In the genomic region with DNA sequence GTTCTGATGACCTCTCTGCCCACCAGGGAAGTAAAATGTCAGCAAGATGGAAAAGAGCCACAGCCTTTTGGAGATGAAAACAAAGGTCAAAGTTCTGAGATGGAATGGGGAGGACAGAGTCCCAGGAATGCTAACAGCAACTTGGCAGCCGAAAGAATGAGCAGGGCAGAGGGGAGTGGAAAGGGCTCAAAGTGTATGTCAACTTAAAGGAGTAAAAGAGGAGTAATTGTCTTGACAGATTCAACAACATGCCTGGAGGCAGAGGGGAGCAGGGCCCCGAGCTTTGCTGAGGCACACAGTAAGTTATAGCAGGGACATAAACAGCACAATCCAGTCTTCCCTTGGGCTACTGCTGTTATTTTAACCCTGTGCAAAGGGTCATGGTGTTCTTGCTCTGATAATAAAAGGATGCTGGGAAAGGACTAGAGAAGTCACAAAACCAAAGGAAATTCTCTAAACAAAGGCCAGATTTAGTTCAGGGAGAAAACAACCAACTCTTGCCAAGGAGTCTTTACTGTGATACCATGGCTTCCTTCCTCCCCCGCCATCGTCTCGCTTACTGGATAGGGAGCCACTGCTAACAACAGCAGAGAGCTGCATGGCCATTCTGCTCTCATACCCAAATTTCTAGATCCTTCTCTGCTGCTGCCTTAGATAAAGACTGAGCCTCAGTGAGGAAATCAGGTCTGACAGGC, we compare ENCODE assay signal across 11 mouse cellular contexts. TPM values are rescaled to one million over a fixed set of nuclear protein-coding genes. Genes with fewer than 3 reads are reported as not detected.
A peak's percentile ranks its signal among the peaks of the same experiment; 100 is the strongest.
DNase-seq lines count a peak whose midpoint lies in the region; ATAC-seq lines count a peak whose summit lies in the region.
"Had no signal": no experiment of that assay in that cellular context is flagged by ENCODE, and none has a peak within 500 bp of the region (broad histone marks: within the 10 kb centered on the region; RNA-seq: fewer than 3 reads in every experiment).

No protein-coding gene starts in this region.

- H3K9ac ChIP-seq in kidney, embryonic 14.5 days (ENCODE audit: low read depth, low read length): no peak overlapping the region
- H3K9ac ChIP-seq in stomach, embryonic 16.5 days (ENCODE audit: low read length): no peak overlapping the region
- H3K9ac ChIP-seq: limb, embryonic 12.5 days; neural tube, embryonic 12.5 days had no signal

- H3K4me2 ChIP-seq in kidney, embryonic 14.5 days (replicated peaks; ENCODE audit: low read depth, low read length): no peak overlapping the region
- H3K4me2 ChIP-seq in stomach, embryonic 16.5 days (ENCODE audit: low read depth, low read length): no peak overlapping the region
- H3K4me2 ChIP-seq: limb, embryonic 12.5 days; neural tube, embryonic 12.5 days had no signal

- no peak overlapping the region; the same call in 1 of the 2 replicates for H3K27ac ChIP-seq in kidney, embryonic 14.5 days (ENCODE audit: low read depth, low read length)
- peak overlapping the region; percentile 21; the same call in 1 of the 2 replicates for H3K27ac ChIP-seq in stomach, embryonic 16.5 days (ENCODE audit: low read length)
- no peak overlapping the region for H3K27ac ChIP-seq in forebrain, embryonic 10.5 days
- H3K27ac ChIP-seq: limb, embryonic 12.5 days; neural tube, embryonic 12.5 days had no signal

- H3K9me3 ChIP-seq in kidney, embryonic 14.5 days (ENCODE audit: control insufficient read depth, low read length): no peaks in the 10 kb centered on the region
- no peaks in the 10 kb centered on the region for H3K9me3 ChIP-seq in stomach, embryonic 16.5 days (replicated peaks; ENCODE audit: control insufficient read depth, low read length)
- no peaks in the 10 kb centered on the region for H3K9me3 ChIP-seq in forebrain, embryonic 10.5 days
- H3K9me3 ChIP-seq: limb, embryonic 12.5 days; neural tube, embryonic 12.5 days had no signal

- ATAC-seq in kidney, embryonic 14.5 days (ENCODE audit: low FRiP score, low TSS enrichment): peak; percentile 94
- ATAC-seq in stomach, embryonic 16.5 days (ENCODE audit: insufficient read depth, low FRiP score): peak; percentile 49; the same call in 1 of the 2 replicates

- H3K36me3 ChIP-seq in kidney, embryonic 14.5 days (ENCODE audit: control insufficient read depth, insufficient read depth, low read length): no peaks in the 10 kb centered on the region
- no peaks in the 10 kb centered on the region for H3K36me3 ChIP-seq in stomach, embryonic 16.5 days (ENCODE audit: control insufficient read depth, insufficient read depth, low read length)
- no peaks in the 10 kb centered on the region for H3K36me3 ChIP-seq in forebrain, embryonic 10.5 days (replicated peaks)
- H3K36me3 ChIP-seq: limb, embryonic 12.5 days; neural tube, embryonic 12.5 days had no signal

- H3K27me3 ChIP-seq in kidney, embryonic 14.5 days (ENCODE audit: control insufficient read depth, insufficient read depth, low read length): 0 out of 2 replicates have a peak, but pooled peaks cover 5% of the 10 kb centered on the region
- H3K27me3 ChIP-seq in stomach, embryonic 16.5 days (ENCODE audit: control insufficient read depth, insufficient read depth, low read length): no peaks in the 10 kb centered on the region
- H3K27me3 ChIP-seq in forebrain, embryonic 10.5 days (ENCODE audit: poor library complexity, severe bottlenecking): no peaks in the 10 kb centered on the region
- H3K27me3 ChIP-seq: limb, embryonic 12.5 days; neural tube, embryonic 12.5 days had no signal

- H3K4me3 ChIP-seq in kidney, embryonic 14.5 days (ENCODE audit: low read length): no peak overlapping the region
- H3K4me3 ChIP-seq in stomach, embryonic 16.5 days (replicated peaks; ENCODE audit: low read length): no peak overlapping the region
- no peak overlapping the region for H3K4me3 ChIP-seq in forebrain, embryonic 10.5 days
- H3K4me3 ChIP-seq: limb, embryonic 12.5 days; neural tube, embryonic 12.5 days had no signal

- 0 out of 2 replicates have a peak, but pooled peaks cover 6% of the 10 kb centered on the region for H3K4me1 ChIP-seq in kidney, embryonic 14.5 days (ENCODE audit: control insufficient read depth, insufficient read depth, low read length)
- peaks cover 11% of the 10 kb centered on the region for H3K4me1 ChIP-seq in stomach, embryonic 16.5 days (ENCODE audit: control insufficient read depth, insufficient read depth, low read length)
- peaks cover 23% of the 10 kb centered on the region for H3K4me1 ChIP-seq in forebrain, embryonic 10.5 days
- H3K4me1 ChIP-seq: neural tube, embryonic 12.5 days had no signal

- peak; percentile 58 for DNase-seq in ovary, adult 18-20 months (ENCODE audit: low spot score)
- no peak for DNase-seq in ovary, postnatal 10 days (ENCODE audit: low spot score)
- peak; percentile 52 to 70 for DNase-seq in heart, adult 18-20 months
- no peak for DNase-seq in thymus, postnatal 10 days (ENCODE audit: low spot score in 2 of 2)
- DNase-seq in forebrain, embryonic 10.5 days (ENCODE audit: extremely low spot score, low spot score): no peak
- DNase-seq: cerebellum, postnatal 25 days; thymus, postnatal 36 days had no signal

- 12% methylated on average over 5 of the region's 5 CpGs for WGBS in kidney, embryonic 14.5 days
- 37% methylated on average over 5 of the region's 5 CpGs for WGBS in stomach, embryonic 16.5 days
- WGBS in forebrain, embryonic 10.5 days: 58% methylated on average over 5 of the region's 5 CpGs

RNA-seq across cellular contexts. Expression of a gene that starts 56.0 kb away (rescaled TPM):
- 1 to 10 TPM; 3.7 to 3.8 TPM for total RNA-seq in heart, adult 18-20 months (2021)
- polyA plus RNA-seq in kidney, embryonic 14.5 days (2014; fragmentation: Nextera tagmentation; extraction: Ambion mirVana): 4.5 and 9.5 TPM in 2 replicates
- 2.3 and 2.7 TPM in 2 replicates for polyA plus RNA-seq in stomach, embryonic 16.5 days (2015; fragmentation: Nextera tagmentation; extraction: Ambion mirVana)
- polyA plus RNA-seq in forebrain, embryonic 10.5 days (2016; fragmentation: Nextera tagmentation; extraction: Ambion mirVana): 2.5 and 2.9 TPM in 2 replicates

Comparison
In these comparisons a context has a peak if more than half of its experiments do, and no peak if none do; other contexts are left out.
1. DNase-seq: peak in ovary, adult 18-20 months (single experiment) and heart, adult 18-20 months (2 of 2); none in ovary, postnatal 10 days (single experiment), thymus, postnatal 10 days (0 of 2) and forebrain, embryonic 10.5 days (single experiment).